Mouse (Mus musculus) neural tube, embryonic 15.5 days (tissue): ENCODE results near the gene Hist1h4a. TPM values are rescaled to one million over a fixed set of nuclear protein-coding genes. Genes with fewer than 3 reads are reported as not detected.
"Not testable (repeated sequence)": the region's sequence is repeated elsewhere in the genome, so short reads cannot be mapped to it uniquely, and the experiment has no call there.

Experiments
- ATAC-seq: fragments of 200-750 bp; cut with Nextera tagmentation; 2 replicates; pipeline ENCODE4 v1.8.0; 2017; ENCODE audit warnings: mild to moderate bottlenecking, moderate TSS enrichment, moderate library complexity; ENCODE audit not compliant: low FRiP score
- H3K27ac ChIP-seq: fragments of 300-500 bp; sonication (generic); replicated peaks from 2 replicates; pipeline ENCODE4 v1.5.1; 2015; ENCODE audit warnings: mild to moderate bottlenecking, inconsistent platforms
- H3K27me3 ChIP-seq: fragments of 300-500 bp; sonication (generic); replicated peaks from 2 replicates; pipeline ENCODE4 v1.6.1; 2015; ENCODE audit warnings: inconsistent platforms
- H3K36me3 ChIP-seq: fragments of 300-500 bp; sonication (generic); 2 replicates; pipeline ENCODE4 v1.6.1; 2015; ENCODE audit warnings: inconsistent platforms
- H3K4me1 ChIP-seq: fragments of 300-500 bp; sonication (generic); 2 replicates; pipeline ENCODE4 v1.6.1; 2015; ENCODE audit warnings: inconsistent platforms
- H3K4me2 ChIP-seq: fragments of 300-500 bp; sonication (generic); 2 replicates; pipeline ENCODE4 v1.6.1; 2015; ENCODE audit warnings: inconsistent platforms, mild to moderate bottlenecking, moderate library complexity
- H3K4me3 ChIP-seq: fragments of 300-500 bp; sonication (generic); replicated peaks from 2 replicates; pipeline ENCODE4 v1.5.1; 2015; ENCODE audit warnings: mild to moderate bottlenecking, inconsistent platforms
- H3K9ac ChIP-seq: fragments of 300-500 bp; sonication (generic); replicated peaks from 2 replicates; pipeline ENCODE4 v1.6.1; 2015; ENCODE audit warnings: mild to moderate bottlenecking, inconsistent platforms
- H3K9me3 ChIP-seq: fragments of 300-500 bp; sonication (generic); replicated peaks from 2 replicates; pipeline ENCODE4 v1.6.1; 2016; ENCODE audit warnings: inconsistent platforms
- WGBS: fragments of 180-500 bp; shearing (Covaris S2); methylation state at CpG from one replicate; pipeline ENCODE4 v1.1.7; 2015; ENCODE audit warnings: mixed read lengths; 5-methylcytosine and 5-hydroxymethylcytosine counted together
- polyA plus RNA-seq: library from polyadenylated mRNA; unstranded; fragments of >200 nt; fragmentation: Nextera tagmentation; extraction: Ambion mirVana; gene quantifications from 2 replicates; pipeline ENCODE4 v1.2.1, GENCODE M21; 2015

The Hist1h4a gene
- polyA plus RNA-seq, 1 experiment from 2014 or later = not detected

DNA sequence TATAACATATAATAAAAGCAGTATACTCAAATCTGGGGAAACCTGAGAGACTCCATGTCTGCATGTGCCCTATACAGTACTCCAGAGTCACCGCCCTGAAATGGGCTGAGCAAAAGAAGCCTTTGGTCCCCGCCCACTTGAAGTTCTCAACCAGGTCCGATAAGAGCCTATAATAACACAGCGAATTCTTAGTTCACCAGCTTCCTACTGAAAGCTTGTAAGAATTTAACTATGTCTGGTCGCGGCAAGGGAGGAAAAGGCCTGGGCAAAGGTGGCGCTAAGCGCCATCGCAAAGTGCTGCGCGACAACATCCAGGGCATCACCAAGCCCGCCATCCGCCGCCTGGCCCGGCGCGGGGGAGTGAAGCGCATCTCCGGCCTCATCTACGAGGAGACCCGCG lies 4.2 kb downstream of the Hist1h4a start, which contains the start of gene Hist1h4b:
Gene Hist1h4b (plus strand): TSS at position 224 of the 400 bp plus-strand sequence.
- under 1% methylated on average over 17 of the region's 22 CpGs for WGBS
- peak; percentile 78 for ATAC-seq
- H3K9ac ChIP-seq = peak within 1 kb of the TSS; percentile 44
- H3K27me3 ChIP-seq = no peaks in the 10 kb centered on the region
- H3K4me2 ChIP-seq = peak within 1 kb of the TSS; percentile 66
- no peaks in the 10 kb centered on the region for H3K36me3 ChIP-seq
- peak within 1 kb of the TSS; percentile 87 for H3K27ac ChIP-seq
- H3K4me3 ChIP-seq = peak within 1 kb of the TSS; percentile 41
- no peaks in the 10 kb centered on the region for H3K9me3 ChIP-seq
- peaks cover 22% of the 10 kb centered on the region for H3K4me1 ChIP-seq

DNA sequence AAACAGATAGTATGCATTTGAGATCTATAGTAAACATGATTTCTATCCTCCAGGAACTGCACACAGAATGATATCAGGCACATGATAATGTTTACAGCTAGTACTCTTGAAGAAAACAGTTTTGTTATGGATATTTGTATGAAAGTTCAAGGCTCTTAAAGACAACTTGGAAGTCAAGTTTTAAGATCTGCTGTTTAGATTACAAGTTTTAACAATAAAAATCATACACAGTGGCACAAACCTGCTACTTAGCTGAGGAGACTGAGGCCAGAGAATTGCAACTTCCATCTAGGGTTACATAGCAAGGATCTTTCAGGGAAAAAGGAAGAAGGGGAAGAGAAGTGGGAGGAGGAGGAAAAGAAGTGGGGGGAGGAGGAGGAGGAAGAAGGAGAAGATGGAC lies 6.0 kb downstream of the Hist1h4a start:
- H3K9me3 ChIP-seq = no peaks in the 10 kb centered on the region
- ATAC-seq = no peak
- H3K4me1 ChIP-seq = peaks cover 16% of the 10 kb centered on the region

DNA sequence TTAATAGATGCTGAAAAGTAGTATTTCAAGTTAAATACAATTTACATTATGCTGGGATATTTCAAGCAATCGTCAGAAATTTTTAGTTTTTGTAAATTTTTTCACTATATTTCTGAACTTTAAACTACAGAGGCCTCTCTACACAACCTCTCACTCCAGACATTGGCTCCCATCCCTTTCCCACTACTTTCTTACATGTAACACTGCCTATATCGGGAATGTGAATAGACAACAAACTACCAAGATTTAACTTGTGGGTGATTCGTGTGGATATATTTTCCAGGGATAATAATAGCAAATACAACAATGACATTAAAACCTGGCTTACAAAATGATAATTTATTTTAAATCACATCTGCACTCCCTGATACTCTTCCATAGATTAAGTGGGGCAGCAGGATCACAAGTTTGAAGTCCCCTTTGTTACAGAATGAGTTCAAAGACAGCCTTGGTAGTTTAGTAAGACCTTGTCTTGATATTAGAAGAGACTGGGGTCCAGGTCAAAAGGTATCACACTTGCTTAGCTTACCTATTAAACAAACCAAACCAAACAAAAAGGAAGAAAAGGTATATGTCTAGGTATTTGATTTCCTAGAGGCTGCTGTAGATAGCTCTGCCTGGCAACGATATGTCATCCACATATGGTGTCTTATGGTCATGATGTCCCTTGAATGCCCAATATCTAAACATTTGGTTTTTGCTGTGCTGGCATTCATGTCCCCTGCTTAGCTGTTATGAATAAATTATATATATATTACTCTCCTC lies 7.5 kb downstream of the Hist1h4a start:
- Histone ChIP-seq H3K36me3 (no peaks in the 10 kb centered on the region), H3K4me2 (peak overlapping the region; percentile 34; the same call in 1 of the 2 replicates), H3K4me3 (no peak overlapping the region), H3K27me3 (no peaks in the 10 kb centered on the region), H3K9me3 (no peaks in the 10 kb centered on the region), H3K27ac (no peak overlapping the region), H3K4me1 (peaks cover 14% of the 10 kb centered on the region), H3K9ac (no peak overlapping the region)
- no peak for ATAC-seq
- 61% methylated on average over 4 of the region's 4 CpGs for WGBS

More for the DNA sequence above, 6.0 kb downstream of the Hist1h4a start:
- Histone ChIP-seq H3K27me3 (no peaks in the 10 kb centered on the region), H3K4me3 (no peak overlapping the region), H3K9ac (no peak overlapping the region), H3K27ac (no peak overlapping the region), H3K36me3 (no peaks in the 10 kb centered on the region), H3K4me2 (no peak overlapping the region)

DNA sequence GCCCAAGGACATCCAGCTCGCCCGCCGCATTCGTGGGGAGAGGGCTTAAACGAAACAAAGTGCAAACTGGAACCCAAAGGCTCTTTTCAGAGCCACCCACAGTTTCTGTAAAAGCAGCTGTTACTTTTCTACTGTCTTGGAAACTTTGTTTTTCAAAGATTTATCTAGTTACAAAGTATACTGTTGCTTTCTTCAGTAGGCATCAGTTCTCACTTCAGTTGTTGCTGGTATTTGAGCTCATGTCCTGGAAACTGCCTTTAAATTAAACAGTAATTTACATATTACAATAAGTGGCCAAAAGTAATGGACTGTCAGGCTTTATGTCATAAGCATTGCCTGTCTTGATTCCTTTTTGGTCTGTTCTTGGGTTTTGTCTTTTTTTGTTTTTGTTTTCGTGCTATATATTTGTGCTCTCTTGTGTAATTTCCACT lies 8.3 kb downstream of the Hist1h4a start:
- Histone ChIP-seq H3K27me3 (no peaks in the 10 kb centered on the region), H3K4me2 (peak overlapping the region; percentile 34), H3K36me3 (no peaks in the 10 kb centered on the region), H3K4me1 (peaks cover 17% of the 10 kb centered on the region), H3K27ac (no peak overlapping the region), H3K9me3 (no peaks in the 10 kb centered on the region), H3K9ac (no peak overlapping the region), H3K4me3 (no peak overlapping the region)
- ATAC-seq = no peak
- WGBS = 4% methylated on average over 6 of the region's 6 CpGs

DNA sequence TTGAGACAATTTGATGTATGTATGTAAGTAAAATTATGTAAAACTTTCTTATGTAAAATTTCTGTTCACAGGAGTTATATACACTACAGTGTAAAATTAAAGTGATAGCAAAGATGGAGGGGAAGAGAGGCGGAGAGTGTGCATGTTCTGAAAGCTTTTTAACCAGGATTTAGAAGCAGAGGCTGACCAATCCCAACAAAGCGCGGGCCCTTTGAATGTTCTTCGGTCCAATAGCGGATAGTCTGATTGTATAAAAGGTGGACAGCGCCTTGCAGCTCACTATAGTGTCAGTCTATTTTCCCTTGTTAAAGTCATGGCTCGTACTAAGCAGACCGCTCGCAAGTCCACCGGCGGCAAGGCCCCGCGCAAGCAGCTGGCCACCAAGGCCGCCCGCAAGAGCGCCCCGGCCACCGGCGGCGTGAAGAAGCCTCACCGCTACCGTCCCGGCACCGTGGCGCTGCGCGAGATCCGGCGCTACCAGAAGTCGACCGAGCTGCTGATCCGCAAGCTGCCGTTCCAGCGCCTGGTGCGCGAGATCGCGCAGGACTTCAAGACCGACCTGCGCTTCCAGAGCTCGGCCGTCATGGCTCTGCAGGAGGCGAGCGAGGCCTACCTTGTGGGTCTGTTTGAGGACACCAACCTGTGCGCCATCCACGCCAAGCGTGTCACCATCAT lies 8.8 kb downstream of the Hist1h4a start, which contains the start of gene Hist1h3b:
Gene Hist1h3b (plus strand): TSS at position 201 of the 675 bp plus-strand sequence.
- Histone ChIP-seq H3K4me1 (peaks cover 17% of the 10 kb centered on the region), H3K9ac (peak within 1 kb of the TSS; percentile 52), H3K4me3 (peak within 1 kb of the TSS; percentile 46), H3K4me2 (peak within 1 kb of the TSS; percentile 81), H3K27ac (peak within 1 kb of the TSS; percentile 93)
- 0% methylated on average over 19 of the region's 47 CpGs for WGBS
- not testable (repeated sequence) for H3K27me3 ChIP-seq, H3K36me3 ChIP-seq, H3K9me3 ChIP-seq
- peak; percentile 80 for ATAC-seq

- Histone ChIP-seq H3K4me2 (peak overlapping the region; percentile 81), H3K27ac (peak overlapping the region; percentile 93), H3K27me3 (no peaks in the 10 kb centered on the region), H3K4me1 (peaks cover 19% of the 10 kb centered on the region), H3K36me3 (no peaks in the 10 kb centered on the region), H3K4me3 (peak overlapping the region; percentile 46), H3K9ac (peak overlapping the region; percentile 8; the same call in 1 of the 2 replicates), H3K9me3 (no peaks in the 10 kb centered on the region)
- 1% methylated on average over 11 of the region's 11 CpGs for WGBS
- ATAC-seq = no peak
Observed at GRCm38 (mm10) chr13:23751478-23751956, 9.5 kb downstream of the Hist1h4a start.

DNA sequence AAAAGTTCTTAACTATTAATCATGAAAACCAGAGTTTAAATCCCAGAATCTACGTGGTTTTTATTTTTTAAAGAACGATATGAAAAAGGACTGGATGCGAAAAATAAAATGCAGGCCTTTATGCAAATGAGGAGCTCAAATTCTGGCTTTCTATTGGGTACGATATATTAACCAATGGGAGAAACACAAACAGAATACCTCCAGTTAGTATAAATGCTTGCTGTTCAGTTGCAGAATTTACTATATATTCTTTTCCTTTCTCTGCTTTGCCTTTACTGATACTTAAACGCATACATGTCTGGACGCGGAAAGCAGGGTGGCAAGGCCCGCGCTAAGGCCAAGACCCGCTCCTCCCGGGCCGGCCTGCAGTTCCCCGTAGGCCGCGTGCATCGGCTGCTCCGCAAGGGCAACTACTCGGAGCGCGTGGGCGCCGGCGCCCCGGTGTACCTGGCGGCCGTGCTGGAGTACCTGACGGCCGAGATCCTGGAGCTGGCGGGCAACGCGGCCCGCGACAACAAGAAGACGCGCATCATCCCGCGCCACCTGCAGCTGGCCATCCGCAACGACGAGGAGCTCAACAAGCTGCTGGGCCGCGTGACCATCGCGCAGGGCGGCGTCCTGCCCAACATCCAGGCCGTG lies 10.1 kb downstream of the Hist1h4a start, which contains the start of gene Hist1h2ab:
Gene Hist1h2ab (plus strand): TSS at position 288 of the 639 bp plus-strand sequence.
- H3K9me3 ChIP-seq, H3K27me3 ChIP-seq, H3K36me3 ChIP-seq: not testable (repeated sequence)
- Histone ChIP-seq H3K4me1 (peaks cover 19% of the 10 kb centered on the region), H3K27ac (peak within 1 kb of the TSS; percentile 93), H3K4me2 (peak within 1 kb of the TSS; percentile 81), H3K9ac (peak within 1 kb of the TSS; percentile 52), H3K4me3 (peak within 1 kb of the TSS; percentile 46)
- WGBS = 2% methylated on average over 28 of the region's 47 CpGs
- peak; percentile 65 for ATAC-seq

- no peaks in the 10 kb centered on the region for H3K9me3 ChIP-seq
- no peaks in the 10 kb centered on the region for H3K36me3 ChIP-seq
- peak overlapping the region; percentile 65; the same call in 1 of the 2 replicates for H3K27ac ChIP-seq
- ATAC-seq = no peak
- no peak overlapping the region for H3K4me3 ChIP-seq
- H3K9ac ChIP-seq = no peak overlapping the region
- no peak overlapping the region for H3K4me2 ChIP-seq
- WGBS = 89% methylated on average over 5 of the region's 5 CpGs
- H3K4me1 ChIP-seq = peaks cover 25% of the 10 kb centered on the region
- H3K27me3 ChIP-seq = no peaks in the 10 kb centered on the region
Observed at GRCm38 (mm10) chr13:23749563-23750121, 11.4 kb downstream of the Hist1h4a start.

DNA sequence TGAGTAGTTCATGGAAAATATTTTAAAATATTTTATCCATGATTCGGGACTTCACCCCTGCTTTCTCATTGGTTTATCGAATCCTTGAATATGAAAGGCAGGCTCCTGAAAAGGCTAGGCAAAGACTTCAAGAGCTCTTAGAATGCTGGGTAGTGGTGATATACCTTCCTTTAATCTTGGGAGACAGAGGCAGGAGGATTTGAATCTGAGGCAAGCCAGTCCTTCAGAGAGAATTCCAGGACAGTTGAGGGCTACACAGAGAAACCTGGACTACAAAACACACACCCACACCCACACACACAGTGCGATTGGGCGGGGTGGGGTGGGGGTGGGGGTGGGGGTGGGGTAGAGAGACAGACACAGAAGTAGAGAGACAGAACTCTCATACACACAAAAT lies 13.1 kb downstream of the Hist1h4a start:
- H3K27me3 ChIP-seq = no peaks in the 10 kb centered on the region
- no peak for ATAC-seq
- no peak overlapping the region for H3K4me3 ChIP-seq
- H3K27ac ChIP-seq = no peak overlapping the region
- H3K9ac ChIP-seq = no peak overlapping the region
- WGBS = 2% methylated on average over 4 of the region's 4 CpGs
- no peak overlapping the region for H3K4me2 ChIP-seq
- no peaks in the 10 kb centered on the region for H3K36me3 ChIP-seq
- H3K9me3 ChIP-seq = no peaks in the 10 kb centered on the region
- H3K4me1 ChIP-seq = peaks cover 25% of the 10 kb centered on the region

DNA sequence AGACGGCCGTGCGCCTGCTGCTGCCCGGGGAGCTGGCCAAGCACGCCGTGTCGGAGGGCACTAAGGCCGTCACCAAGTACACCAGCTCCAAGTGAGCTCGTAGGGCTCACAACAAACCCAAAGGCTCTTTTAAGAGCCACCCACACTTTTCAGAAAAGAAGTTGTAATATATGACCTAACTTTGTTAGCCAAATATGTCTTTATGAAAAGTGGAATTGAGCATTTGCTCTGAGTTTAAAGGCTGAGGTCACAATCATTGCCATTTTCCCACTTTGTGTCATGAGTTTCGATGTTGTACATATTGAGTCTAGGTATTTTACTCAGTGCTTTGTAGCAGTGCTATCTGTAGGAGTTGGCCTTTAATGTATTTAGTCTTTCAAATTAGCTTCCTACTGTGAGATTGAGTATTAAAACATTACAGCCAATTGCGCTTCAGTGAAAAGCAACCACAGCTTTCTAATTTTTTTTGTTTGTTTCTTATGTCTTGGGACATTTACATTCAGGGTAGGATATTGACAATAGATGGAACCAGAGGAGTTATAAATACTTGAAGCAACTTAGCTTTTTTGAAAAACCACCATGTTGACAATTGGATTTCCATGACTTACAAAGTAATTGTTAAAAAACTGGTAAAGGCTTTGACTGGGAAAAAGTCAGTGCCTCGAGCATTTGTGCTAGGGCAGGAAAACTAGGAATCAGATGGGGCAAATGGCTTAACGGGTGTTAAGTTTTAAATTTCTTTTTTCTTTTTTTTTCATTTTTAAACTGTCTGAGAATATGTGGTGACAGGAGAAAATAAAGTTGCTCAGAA lies 13.7 kb downstream of the Hist1h4a start:
- H3K27ac ChIP-seq = peak overlapping the region; percentile 96
- peaks cover 22% of the 10 kb centered on the region for H3K4me1 ChIP-seq
- peak overlapping the region; percentile 81 for H3K4me2 ChIP-seq
- H3K27me3 ChIP-seq = no peaks in the 10 kb centered on the region
- H3K9me3 ChIP-seq = no peaks in the 10 kb centered on the region
- 3% methylated on average over 10 of the region's 13 CpGs for WGBS
- no peaks in the 10 kb centered on the region for H3K36me3 ChIP-seq
- H3K9ac ChIP-seq = 0 out of 2 replicates have a peak overlapping the region, but pooled peaks have one; percentile 29
- peak overlapping the region; percentile 46 for H3K4me3 ChIP-seq
- peak; percentile 16; the same call in 1 of the 2 replicates for ATAC-seq
